Comparison of ENCODE assay signal across 10 mouse cellular contexts in the genomic region with DNA sequence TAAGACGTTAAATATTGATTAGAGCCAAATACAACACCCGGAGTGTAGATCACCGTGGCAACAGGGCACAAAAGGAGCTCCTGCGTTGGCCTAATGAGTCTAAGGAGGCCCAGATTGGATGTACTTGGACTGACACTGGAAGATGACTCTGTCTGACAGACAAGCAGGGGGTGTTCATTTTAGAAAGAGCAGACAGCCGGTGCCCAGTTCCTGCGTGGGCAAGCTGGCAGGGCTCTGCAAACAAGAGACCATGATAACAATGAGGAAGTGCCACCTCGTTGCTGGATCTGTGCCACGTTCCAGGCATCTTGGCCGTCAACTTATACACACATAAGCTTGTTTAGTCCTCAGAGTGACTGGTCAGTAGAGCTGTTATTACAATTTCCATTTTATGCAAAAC.
DNase-seq lines count a peak whose midpoint lies in the region; ATAC-seq lines count a peak whose summit lies in the region.
"Had no signal": no experiment of that assay in that cellular context is flagged by ENCODE, and none has a peak within 500 bp of the region (broad histone marks: within the 10 kb centered on the region; RNA-seq: fewer than 3 reads in every experiment).

No protein-coding gene starts in this region.

- WGBS in forebrain, embryonic 16.5 days: 42% methylated on average over 9 of the region's 9 CpGs

- peaks cover under 1% of the 10 kb centered on the region for H3K4me1 ChIP-seq in forebrain, embryonic 16.5 days (replicated peaks; ENCODE audit: control insufficient read depth, insufficient read depth, low read length)
- H3K4me1 ChIP-seq: embryonic facial prominence, embryonic 13.5 days; liver, embryonic 12.5 days had no signal

- no peak overlapping the region for H3K27ac ChIP-seq in forebrain, embryonic 16.5 days (ENCODE audit: low read length)
- H3K27ac ChIP-seq: embryonic facial prominence, embryonic 13.5 days; liver, embryonic 12.5 days had no signal

- ATAC-seq in erythroblast, adult 5-6 weeks (replicated peaks; ENCODE audit: low FRiP score, poor library complexity, severe bottlenecking): no peak
- no peak for ATAC-seq in megakaryocyte, adult 5-6 weeks (ENCODE audit: poor library complexity, severe bottlenecking)
- no peak for ATAC-seq in forebrain, embryonic 16.5 days
- ATAC-seq: liver, embryonic 12.5 days had no signal

- intact Hi-C loops in left cerebral cortex, postnatal 10 days (cut with DNase I): no loop called here

- no peak overlapping the region for H3K4me2 ChIP-seq in forebrain, embryonic 16.5 days (ENCODE audit: low read length)
- H3K4me2 ChIP-seq: embryonic facial prominence, embryonic 13.5 days; liver, embryonic 12.5 days had no signal

- H3K4me3 ChIP-seq in forebrain, embryonic 16.5 days (replicated peaks; ENCODE audit: low read length): no peak overlapping the region
- H3K4me3 ChIP-seq: embryonic facial prominence, embryonic 13.5 days; liver, embryonic 12.5 days had no signal

- H3K9me3 ChIP-seq in forebrain, embryonic 16.5 days (ENCODE audit: control insufficient read depth, low read length): no peaks in the 10 kb centered on the region
- H3K9me3 ChIP-seq: embryonic facial prominence, embryonic 13.5 days had no signal

- no peaks in the 10 kb centered on the region for H3K27me3 ChIP-seq in forebrain, embryonic 16.5 days (replicated peaks; ENCODE audit: control insufficient read depth, insufficient read depth, low read length)
- H3K27me3 ChIP-seq: embryonic facial prominence, embryonic 13.5 days; liver, embryonic 12.5 days had no signal

- no peak overlapping the region for H3K9ac ChIP-seq in forebrain, embryonic 16.5 days (replicated peaks; ENCODE audit: low read depth, low read length)
- H3K9ac ChIP-seq: embryonic facial prominence, embryonic 13.5 days; liver, embryonic 12.5 days had no signal

- DNase-seq in layer of hippocampus, adult 18-20 months (ENCODE audit: low spot score in 2 of 2): peak; percentile 50 to 64
- DNase-seq in layer of hippocampus, postnatal 25 days (ENCODE audit: extremely low spot score in 1 of 2, low spot score in 1 of 2): no peak
- DNase-seq in cerebellum, adult 9-11 months: peak; percentile 69
- DNase-seq in left cerebral cortex, postnatal 10 days (ENCODE audit: extremely low spot score in 1 of 2, low spot score in 2 of 2): peak; percentile 19 to 67
- DNase-seq in right cerebral cortex, postnatal 10 days (ENCODE audit: low spot score in 2 of 2): peak; percentile 69 to 75

- H3K36me3 ChIP-seq in forebrain, embryonic 16.5 days (ENCODE audit: control insufficient read depth, insufficient read depth): no peaks in the 10 kb centered on the region
- H3K36me3 ChIP-seq: embryonic facial prominence, embryonic 13.5 days; liver, embryonic 12.5 days had no signal

Comparison
In these comparisons a context has a peak if more than half of its experiments do, and no peak if none do; other contexts are left out.
1. DNase-seq: peak in layer of hippocampus, adult 18-20 months (2 of 2), cerebellum, adult 9-11 months (single experiment), left cerebral cortex, postnatal 10 days (2 of 2) and right cerebral cortex, postnatal 10 days (2 of 2); none in layer of hippocampus, postnatal 25 days (0 of 2).